Mouse (Mus musculus) limb, embryonic 14.5 days (tissue): ENCODE measurements at regions not wholly inside any gene's neighbourhood (a gene's known extent, or its start where the extent isn't known, plus 50 kb on each side); places are given as distances from the start of the nearest gene placed in this dataset.

Source experiments
- ATAC-seq: fragments of 200-750 bp; cut with Nextera tagmentation; 2 replicates; pipeline ENCODE4 v1.8.0; 2017; ENCODE audit warnings: low read depth, moderate number of reproducible peaks, moderate TSS enrichment; ENCODE audit not compliant: low FRiP score
- DNase-seq: peaks from one replicate; pipeline ENCODE4 v3.0.0-alpha.2; 2015; ENCODE audit warnings: low spot score
- H3K27ac ChIP-seq: fragments of 300-500 bp; sonication (generic); replicated peaks from 2 replicates; pipeline ENCODE4 v1.5.1; 2014; ENCODE audit warnings: low read depth, mild to moderate bottlenecking, low read length, moderate library complexity, mixed read lengths
- H3K27me3 ChIP-seq: fragments of 300-500 bp; sonication (generic); 2 replicates; pipeline ENCODE4 v1.6.1; 2014; ENCODE audit warnings: low read length, mixed read lengths; ENCODE audit not compliant: control insufficient read depth, insufficient read depth
- H3K36me3 ChIP-seq: fragments of 300-500 bp; sonication (generic); 2 replicates; pipeline ENCODE4 v1.6.1; 2014; ENCODE audit warnings: mild to moderate bottlenecking, low read length, moderate library complexity, mixed read lengths; ENCODE audit not compliant: control insufficient read depth, insufficient read depth
- H3K4me1 ChIP-seq: fragments of 300-500 bp; sonication (generic); 2 replicates; pipeline ENCODE4 v1.6.1; 2014; ENCODE audit warnings: antibody characterized with exemption, low read length, mixed read lengths; ENCODE audit not compliant: control insufficient read depth, insufficient read depth
- H3K4me2 ChIP-seq: fragments of 300-500 bp; sonication (generic); replicated peaks from 2 replicates; pipeline ENCODE4 v1.6.1; 2014; ENCODE audit warnings: low read depth, mild to moderate bottlenecking, low read length, moderate library complexity; ENCODE audit not compliant: severe bottlenecking
- H3K4me3 ChIP-seq: fragments of 300-500 bp; sonication (generic); replicated peaks from 2 replicates; pipeline ENCODE4 v1.5.1; 2014; ENCODE audit warnings: low read length
- H3K9ac ChIP-seq: fragments of 300-500 bp; sonication (generic); 2 replicates; pipeline ENCODE4 v1.6.1; 2014; ENCODE audit warnings: mild to moderate bottlenecking, low read depth, low read length, moderate library complexity; ENCODE audit not compliant: severe bottlenecking
- H3K9me3 ChIP-seq: fragments of 300-500 bp; sonication (generic); 2 replicates; pipeline ENCODE4 v1.6.1; 2016; ENCODE audit warnings: low read length; ENCODE audit not compliant: control insufficient read depth
- POLR2A ChIP-seq: fragments of 200-500 bp; IDR thresholded peaks from 2 replicates; pipeline ENCODE4 v1.8.0; 2012; ENCODE audit warnings: inconsistent platforms, mild to moderate bottlenecking, moderate library complexity, borderline replicate concordance; ENCODE audit not compliant: insufficient read depth, insufficient read length; ENCODE audit errors: extremely low read depth
- WGBS: fragments of 180-500 bp; shearing (Covaris S2); extraction: QIAGEN DNeasy Blood & Tissue Kit; methylation state at CpG from one replicate; pipeline ENCODE4 v1.1.7; 2014; 5-methylcytosine and 5-hydroxymethylcytosine counted together

- DNase-seq, result no peak
- Histone ChIP-seq H3K36me3 (no peaks in the 10 kb centered on the region), H3K4me2 (no peak overlapping the region), H3K27ac (no peak overlapping the region), H3K9me3 (no peaks in the 10 kb centered on the region), H3K4me3 (no peak overlapping the region), H3K9ac (no peak overlapping the region), H3K4me1 (no peaks in the 10 kb centered on the region), H3K27me3 (no peaks in the 10 kb centered on the region)
- no peak for ATAC-seq
- 58% methylated on average over 3 of the region's 3 CpGs for WGBS
- no peak for TF ChIP-seq POLR2A
Measured at GRCm38 (mm10) chr15:91916946-91917345, 78.9 kb downstream of the Smgc start.

GRCm38 (mm10) chr15:91917877-91918276 is 79.8 kb downstream of the Smgc start:
- Histone ChIP-seq H3K27me3 (no peaks in the 10 kb centered on the region), H3K9me3 (no peaks in the 10 kb centered on the region), H3K27ac (no peak overlapping the region), H3K9ac (no peak overlapping the region), H3K4me1 (no peaks in the 10 kb centered on the region), H3K36me3 (no peaks in the 10 kb centered on the region), H3K4me3 (no peak overlapping the region), H3K4me2 (no peak overlapping the region)
- TF ChIP-seq POLR2A, result no peak
- WGBS, result 48% methylated on average over 4 of the region's 4 CpGs
- DNase-seq (peak; percentile 16), ATAC-seq (no peak; the same call in 1 of the 2 replicates)

GRCm38 (mm10) chr15:91924542-91924941 is 86.5 kb downstream of the Smgc start:
- no peak overlapping the region for H3K4me3 ChIP-seq
- no peak overlapping the region for H3K4me2 ChIP-seq
- no peaks in the 10 kb centered on the region for H3K4me1 ChIP-seq
- H3K9ac ChIP-seq, result no peak overlapping the region
- ATAC-seq (no peak), DNase-seq (no peak)
- no peaks in the 10 kb centered on the region for H3K36me3 ChIP-seq
- no peaks in the 10 kb centered on the region for H3K9me3 ChIP-seq
- H3K27me3 ChIP-seq, result no peaks in the 10 kb centered on the region
- H3K27ac ChIP-seq, result no peak overlapping the region
- WGBS, result 78% methylated on average over 4 of the region's 4 CpGs
- no peak for TF ChIP-seq POLR2A

GRCm38 (mm10) chr15:91927492-91927891 is 89.4 kb downstream of the Smgc start:
- Histone ChIP-seq H3K9ac (no peak overlapping the region), H3K4me2 (no peak overlapping the region), H3K36me3 (no peaks in the 10 kb centered on the region), H3K27ac (no peak overlapping the region), H3K9me3 (no peaks in the 10 kb centered on the region), H3K27me3 (no peaks in the 10 kb centered on the region), H3K4me1 (no peaks in the 10 kb centered on the region), H3K4me3 (no peak overlapping the region)
- WGBS, result 25% methylated on average over 3 of the region's 3 CpGs
- no peak for TF ChIP-seq POLR2A
- ATAC-seq, result no peak
- DNase-seq, result no peak

GRCm38 (mm10) chr15:91928511-91928910 is 90.4 kb downstream of the Smgc start:
- Histone ChIP-seq H3K4me2 (no peak overlapping the region), H3K9ac (no peak overlapping the region), H3K4me3 (no peak overlapping the region), H3K9me3 (no peaks in the 10 kb centered on the region), H3K36me3 (no peaks in the 10 kb centered on the region), H3K27ac (no peak overlapping the region), H3K4me1 (no peaks in the 10 kb centered on the region), H3K27me3 (no peaks in the 10 kb centered on the region)
- WGBS, result 50% methylated on average over 7 of the region's 7 CpGs
- DNase-seq, result no peak
- ATAC-seq, result no peak
- TF ChIP-seq POLR2A, result no peak

- Histone ChIP-seq H3K4me2 (no peak overlapping the region), H3K27ac (no peak overlapping the region), H3K4me3 (no peak overlapping the region), H3K4me1 (no peaks in the 10 kb centered on the region), H3K9me3 (no peaks in the 10 kb centered on the region), H3K9ac (no peak overlapping the region), H3K27me3 (no peaks in the 10 kb centered on the region), H3K36me3 (no peaks in the 10 kb centered on the region)
- ATAC-seq (no peak), DNase-seq (no peak)
- TF ChIP-seq POLR2A, result no peak
- WGBS, result 68% methylated on average over 2 of the region's 2 CpGs
Measured at GRCm38 (mm10) chr15:91957273-91957672, 93.7 kb upstream of the Cntn1 start.
